Mouse (Mus musculus) brown adipose tissue, adult 24 weeks (tissue): ENCODE measurements at regions not wholly inside any gene's neighbourhood (a gene's known extent, or its start where the extent isn't known, plus 50 kb on each side); places are given as distances from the start of the nearest gene placed in this dataset.

Experiments used
- H3K27ac ChIP-seq: fragments of 200-500 bp; replicated peaks from 2 replicates; pipeline ENCODE4 v1.5.1; 2012; ENCODE audit warnings: low read depth, mild to moderate bottlenecking, low read length
- H3K4me1 ChIP-seq: fragments of 200-500 bp; 2 replicates; pipeline ENCODE4 v1.6.1; 2012; ENCODE audit warnings: low read length, mixed read lengths; ENCODE audit not compliant: control insufficient read depth, insufficient read depth, insufficient read length
- H3K4me3 ChIP-seq: fragments of 200-500 bp; 2 replicates; pipeline ENCODE4 v1.5.1; 2012; ENCODE audit warnings: low read depth, mild to moderate bottlenecking, low read length, moderate library complexity; ENCODE audit not compliant: insufficient read depth

DNA sequence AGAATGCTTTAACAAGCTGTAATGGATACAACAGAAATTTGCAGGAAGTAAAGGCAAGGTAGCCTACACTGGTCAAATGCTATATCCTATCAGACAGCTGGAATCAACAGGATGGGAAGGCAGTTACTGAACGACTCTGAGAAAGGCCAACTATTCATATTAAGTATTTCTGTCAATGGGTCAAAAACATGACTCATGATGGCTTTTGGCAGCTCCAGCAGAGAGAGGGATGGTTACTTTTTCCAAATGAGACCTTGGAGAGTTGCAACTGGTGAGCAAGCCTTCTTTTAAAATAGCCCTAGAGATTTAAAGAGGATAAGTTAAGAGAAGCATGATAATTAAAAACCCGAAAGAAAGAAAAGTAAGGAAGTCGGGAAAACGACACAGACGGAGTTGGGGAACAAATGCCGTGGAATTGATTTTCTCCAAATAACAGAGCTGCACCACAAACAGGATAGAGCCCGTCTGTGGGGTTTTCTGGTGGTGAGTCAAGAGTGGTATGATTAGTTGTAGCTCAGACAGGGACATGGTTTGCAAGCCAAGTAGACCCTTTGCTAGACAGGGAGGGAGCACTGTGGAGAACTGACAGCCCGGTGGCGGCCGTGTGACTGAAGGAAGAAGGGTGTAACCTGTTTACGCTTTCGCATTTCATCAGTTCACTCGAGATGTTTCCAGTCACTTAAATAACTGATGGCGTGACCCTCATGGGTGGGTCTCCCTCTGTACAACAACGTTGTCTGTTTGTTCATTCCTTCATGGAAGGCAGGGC, 3638.1 kb upstream of the Gm7489 start:
- no peak overlapping the region for H3K27ac ChIP-seq
- no peaks in the 10 kb centered on the region for H3K4me1 ChIP-seq

GRCm38 (mm10) chr15:50260057-50260456, 3624.6 kb upstream of the Gm7489 start:
- no peaks in the 10 kb centered on the region for H3K4me1 ChIP-seq
- H3K4me3 ChIP-seq = no peak overlapping the region
- H3K27ac ChIP-seq = no peak overlapping the region

More for the DNA sequence above, 3638.1 kb upstream of the Gm7489 start:
- 0 out of 2 replicates have a peak overlapping the region, but pooled peaks have one; percentile 15 for H3K4me3 ChIP-seq

DNA sequence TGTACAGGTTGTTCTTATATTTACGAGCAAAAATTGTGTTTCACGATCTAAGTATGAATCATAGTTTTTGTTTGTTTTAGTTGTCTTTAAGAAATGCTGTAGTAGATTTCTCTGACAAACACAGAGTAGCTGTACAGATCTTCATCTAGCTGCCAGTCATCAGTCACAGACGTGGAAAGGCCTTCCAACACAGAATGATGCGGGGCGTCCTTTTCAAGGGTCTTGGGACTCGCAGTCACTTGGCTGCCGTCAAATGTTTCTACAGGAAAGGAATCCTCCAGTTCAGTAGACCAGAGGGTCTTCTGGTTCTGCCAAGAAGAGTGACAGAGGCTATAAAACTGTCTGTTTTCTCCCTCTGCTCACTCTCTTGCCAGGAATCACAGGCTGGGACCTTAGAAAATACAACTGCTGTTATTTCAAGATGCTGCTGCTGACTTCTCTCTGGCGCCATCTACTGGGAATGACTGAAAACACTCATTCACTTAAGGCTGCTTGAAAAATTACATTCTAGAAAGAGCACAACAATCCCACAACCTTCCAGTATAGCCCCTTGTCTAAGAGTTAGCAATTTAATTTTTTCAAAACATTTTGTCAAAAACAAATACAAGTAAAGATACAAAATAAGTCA, 3623.3 kb upstream of the Gm7489 start:
- no peak overlapping the region for H3K27ac ChIP-seq
- H3K4me1 ChIP-seq = no peaks in the 10 kb centered on the region
- no peak overlapping the region for H3K4me3 ChIP-seq

- no peak overlapping the region for H3K4me3 ChIP-seq
- H3K27ac ChIP-seq = no peak overlapping the region
- H3K4me1 ChIP-seq = no peaks in the 10 kb centered on the region
Observed at GRCm38 (mm10) chr15:50267542-50267941, 3617.2 kb upstream of the Gm7489 start.

- no peak overlapping the region for H3K4me3 ChIP-seq
- H3K4me1 ChIP-seq = no peaks in the 10 kb centered on the region
- no peak overlapping the region for H3K27ac ChIP-seq
Observed at GRCm38 (mm10) chr15:50271646-50272045, 3613.1 kb upstream of the Gm7489 start.

- H3K27ac ChIP-seq = no peak overlapping the region
- no peak overlapping the region for H3K4me3 ChIP-seq
- H3K4me1 ChIP-seq = no peaks in the 10 kb centered on the region
Observed at GRCm38 (mm10) chr15:50282576-50282975, 3602.1 kb upstream of the Gm7489 start.

DNA sequence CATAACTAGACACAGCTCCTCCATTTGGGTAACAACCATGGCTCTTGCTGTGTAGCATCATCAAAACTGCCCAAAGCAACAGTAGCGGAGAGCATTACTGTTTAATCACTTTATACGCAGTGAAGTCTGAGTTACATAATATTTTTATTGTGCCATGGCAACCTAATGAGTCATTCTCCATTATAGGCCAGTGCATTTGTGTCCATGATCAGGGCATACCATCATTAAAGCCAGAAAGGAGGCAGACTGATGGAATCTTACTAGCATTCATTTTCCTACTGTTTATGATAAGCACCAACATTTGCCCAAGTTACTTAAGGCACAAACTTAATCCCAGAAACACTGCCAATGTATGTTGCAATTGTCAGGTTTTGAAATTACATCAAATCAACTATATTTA, 3601.2 kb upstream of the Gm7489 start:
- H3K4me1 ChIP-seq = no peaks in the 10 kb centered on the region
- no peak overlapping the region for H3K27ac ChIP-seq
- no peak overlapping the region for H3K4me3 ChIP-seq

- Histone ChIP-seq H3K4me3 (no peak overlapping the region), H3K4me1 (no peaks in the 10 kb centered on the region), H3K27ac (no peak overlapping the region)
Observed at GRCm38 (mm10) chr15:50301831-50302230, 3582.9 kb upstream of the Gm7489 start.

- no peaks in the 10 kb centered on the region for H3K4me1 ChIP-seq
- no peak overlapping the region for H3K27ac ChIP-seq
- no peak overlapping the region for H3K4me3 ChIP-seq
Observed at GRCm38 (mm10) chr15:50304085-50304484, 3580.6 kb upstream of the Gm7489 start.

DNA sequence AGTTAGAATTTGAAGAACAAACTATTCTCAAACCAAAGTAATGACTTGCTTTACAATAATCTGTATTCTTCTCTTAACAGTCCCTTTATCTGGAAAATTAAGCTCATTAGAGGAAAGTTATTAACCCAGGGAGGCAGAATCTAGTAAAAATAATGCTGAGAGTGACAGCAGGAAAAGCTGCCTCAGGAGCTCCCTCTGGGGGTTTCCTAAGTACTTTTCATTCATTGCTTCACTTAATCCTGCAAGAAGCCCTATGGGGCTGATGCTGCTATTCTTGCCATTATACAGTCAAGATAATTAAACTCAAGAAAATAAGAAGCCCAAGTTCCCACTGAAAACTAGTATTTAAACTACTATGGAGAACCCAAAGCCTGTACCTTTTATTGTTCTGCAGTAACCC, 3563.9 kb upstream of the Gm7489 start:
- Histone ChIP-seq H3K4me1 (no peaks in the 10 kb centered on the region), H3K27ac (no peak overlapping the region), H3K4me3 (no peak overlapping the region)

DNA sequence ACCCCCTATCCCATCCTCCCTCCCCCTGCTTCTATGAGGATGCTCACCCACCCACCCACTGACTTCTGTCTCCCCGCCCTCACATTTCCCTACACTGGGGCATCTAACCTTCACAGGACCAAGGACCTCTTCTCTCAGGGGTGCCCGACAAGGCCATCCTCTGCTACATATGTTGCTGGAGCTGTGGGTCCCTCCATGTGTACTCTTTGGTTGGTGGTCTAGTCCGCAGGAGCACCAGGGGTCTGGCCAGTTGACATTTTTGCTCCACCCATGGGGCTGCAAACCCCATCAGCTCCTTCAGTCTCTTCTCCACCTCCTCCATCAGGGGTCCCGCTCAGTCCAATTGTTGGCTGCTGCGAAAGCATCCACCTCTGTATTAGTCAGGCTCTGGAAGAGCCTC, 3539.2 kb upstream of the Gm7489 start:
- Histone ChIP-seq H3K4me3 (no peak overlapping the region), H3K27ac (no peak overlapping the region), H3K4me1 (no peaks in the 10 kb centered on the region)

GRCm38 (mm10) chr15:50346953-50347352, 3537.8 kb upstream of the Gm7489 start:
- Histone ChIP-seq H3K4me1 (no peaks in the 10 kb centered on the region), H3K4me3 (no peak overlapping the region)

DNA sequence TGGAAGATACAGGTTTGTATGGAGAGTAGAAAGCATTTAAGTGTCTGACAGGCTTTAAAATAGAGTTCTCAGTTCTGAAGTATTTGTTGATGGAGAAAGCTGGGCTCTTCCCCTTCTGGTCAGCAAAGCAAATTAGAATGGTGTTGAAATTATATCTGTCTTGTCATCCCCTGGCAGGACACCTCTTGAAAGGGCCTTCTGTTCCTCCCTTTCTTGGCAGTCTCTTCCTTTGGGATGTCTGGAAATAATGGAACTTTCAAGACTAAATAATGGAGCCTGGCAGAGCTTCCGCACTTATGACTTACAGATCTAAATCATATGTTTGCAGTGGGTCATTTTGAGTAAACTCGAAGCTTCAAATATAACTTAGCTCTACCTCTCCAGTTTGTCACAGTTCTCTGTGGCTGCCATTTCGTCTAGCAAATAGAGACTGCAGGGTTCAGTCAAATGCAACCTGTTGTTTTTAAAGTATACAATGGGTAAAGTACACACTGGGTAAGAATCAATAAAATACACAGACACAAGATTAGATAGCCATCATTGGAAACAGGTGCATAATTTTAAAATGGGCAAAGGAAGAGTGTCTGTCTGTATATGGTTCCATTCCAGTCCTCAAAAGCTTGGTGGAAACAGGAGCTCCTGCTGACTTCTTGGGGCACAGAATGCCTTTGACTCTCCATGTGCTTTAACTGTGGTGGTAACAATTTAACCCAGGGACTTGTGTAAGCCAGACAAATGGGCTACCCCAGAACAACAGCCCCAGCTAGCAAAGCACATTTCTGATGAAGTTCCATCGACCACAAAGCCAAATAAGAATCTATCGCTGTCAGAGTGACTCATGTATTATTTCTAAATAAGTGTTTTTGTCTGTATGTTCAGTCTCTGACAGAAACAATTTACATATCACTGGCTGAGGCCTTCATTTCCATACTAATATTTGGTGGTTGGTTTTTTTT, 3524.4 kb upstream of the Gm7489 start:
- Histone ChIP-seq H3K27ac (no peak overlapping the region), H3K4me3 (no peak overlapping the region), H3K4me1 (no peaks in the 10 kb centered on the region)

More at GRCm38 (mm10) chr15:50346953-50347352, 3537.8 kb upstream of the Gm7489 start:
- H3K27ac ChIP-seq = no peak overlapping the region

- Histone ChIP-seq H3K4me3 (peak overlapping the region; percentile 37; the same call in 1 of the 2 replicates), H3K27ac (peak overlapping the region; percentile 78; the same call in 1 of the 2 replicates)
Observed at GRCm38 (mm10) chr15:50361334-50361733, 3523.4 kb upstream of the Gm7489 start.

More at GRCm38 (mm10) chr15:50361334-50361733, 3523.4 kb upstream of the Gm7489 start:
- no peaks in the 10 kb centered on the region for H3K4me1 ChIP-seq
